Mouse (Mus musculus) midbrain, embryonic 13.5 days (tissue): ENCODE results near the gene Mrpl12. TPM values are rescaled to one million over a fixed set of nuclear protein-coding genes. Genes with fewer than 3 reads are reported as not detected.

Experiments
- ATAC-seq: fragments of 200-750 bp; cut with Nextera tagmentation; 2 replicates; pipeline ENCODE4 v1.8.0; 2017; ENCODE audit warnings: mild to moderate bottlenecking, moderate TSS enrichment, moderate library complexity
- H3K27ac ChIP-seq: fragments of 300-500 bp; sonication (generic); 2 replicates; pipeline ENCODE4 v1.5.1; 2015; ENCODE audit warnings: inconsistent platforms, mild to moderate bottlenecking, moderate library complexity
- H3K27me3 ChIP-seq: fragments of 300-500 bp; sonication (generic); 2 replicates; pipeline ENCODE4 v1.6.1; 2015; ENCODE audit warnings: mild to moderate bottlenecking, inconsistent platforms
- H3K36me3 ChIP-seq: fragments of 300-500 bp; sonication (generic); 2 replicates; pipeline ENCODE4 v1.6.1; 2015; ENCODE audit warnings: mild to moderate bottlenecking, inconsistent platforms
- H3K4me1 ChIP-seq: fragments of 300-500 bp; sonication (generic); replicated peaks from 2 replicates; pipeline ENCODE4 v1.6.1; 2015; ENCODE audit warnings: inconsistent platforms
- H3K4me2 ChIP-seq: fragments of 300-500 bp; sonication (generic); replicated peaks from 2 replicates; pipeline ENCODE4 v1.6.1; 2015; ENCODE audit warnings: moderate library complexity, mild to moderate bottlenecking, inconsistent platforms
- H3K4me3 ChIP-seq: fragments of 300-500 bp; sonication (generic); replicated peaks from 2 replicates; pipeline ENCODE4 v1.5.1; 2015; ENCODE audit warnings: mild to moderate bottlenecking, inconsistent platforms
- H3K9ac ChIP-seq: fragments of 300-500 bp; sonication (generic); replicated peaks from 2 replicates; pipeline ENCODE4 v1.6.1; 2015; ENCODE audit warnings: mild to moderate bottlenecking, inconsistent platforms
- H3K9me3 ChIP-seq: fragments of 300-500 bp; sonication (generic); 2 replicates; pipeline ENCODE4 v1.6.1; 2016; ENCODE audit warnings: mild to moderate bottlenecking, inconsistent platforms
- WGBS: fragments of 180-500 bp; shearing (Covaris S2); methylation state at CpG from one replicate; pipeline ENCODE4 v1.1.7; 2015; 5-methylcytosine and 5-hydroxymethylcytosine counted together
- polyA plus RNA-seq: library from polyadenylated mRNA; unstranded; fragments of >200 nt; fragmentation: Nextera tagmentation; extraction: Ambion mirVana; gene quantifications from 2 replicates; pipeline ENCODE4 v1.2.1, GENCODE M21; 2015

The Mrpl12 gene
- polyA plus RNA-seq, 1 experiment from 2014 or later, result 113 TPM

- no peak overlapping the region for H3K27ac ChIP-seq
- H3K27me3 ChIP-seq, result no peaks in the 10 kb centered on the region
- H3K9ac ChIP-seq, result no peak overlapping the region
- no peak overlapping the region for H3K4me2 ChIP-seq
- peaks cover 52% of the 10 kb centered on the region for H3K36me3 ChIP-seq
- H3K4me3 ChIP-seq, result no peak overlapping the region
- 92% methylated on average over 5 of the region's 5 CpGs for WGBS
- ATAC-seq, result no peak
- peaks cover 2% of the 10 kb centered on the region for H3K4me1 ChIP-seq
- H3K9me3 ChIP-seq, result no peaks in the 10 kb centered on the region
Observed at GRCm38 (mm10) chr11:120498891-120499290, 14.5 kb downstream of the Mrpl12 start.

- H3K9me3 ChIP-seq, result no peaks in the 10 kb centered on the region
- no peak overlapping the region for H3K9ac ChIP-seq
- H3K36me3 ChIP-seq, result peaks cover 44% of the 10 kb centered on the region
- no peaks in the 10 kb centered on the region for H3K27me3 ChIP-seq
- no peak overlapping the region for H3K4me3 ChIP-seq
- 81% methylated on average over 6 of the region's 6 CpGs for WGBS
- no peak overlapping the region for H3K27ac ChIP-seq
- no peak overlapping the region for H3K4me2 ChIP-seq
- H3K4me1 ChIP-seq, result no peaks in the 10 kb centered on the region
- ATAC-seq, result no peak
Observed at GRCm38 (mm10) chr11:120499894-120500293, 15.5 kb downstream of the Mrpl12 start.

- ATAC-seq, result no peak
- no peak overlapping the region for H3K4me3 ChIP-seq
- no peak overlapping the region for H3K9ac ChIP-seq
- H3K9me3 ChIP-seq, result no peaks in the 10 kb centered on the region
- H3K27me3 ChIP-seq, result no peaks in the 10 kb centered on the region
- no peak overlapping the region for H3K27ac ChIP-seq
- no peak overlapping the region for H3K4me2 ChIP-seq
- H3K4me1 ChIP-seq, result no peaks in the 10 kb centered on the region
- peaks cover 40% of the 10 kb centered on the region for H3K36me3 ChIP-seq
- 36% methylated on average over 3 of the region's 3 CpGs for WGBS
Observed at GRCm38 (mm10) chr11:120500357-120500756, 15.9 kb downstream of the Mrpl12 start.

- Histone ChIP-seq H3K27me3 (no peaks in the 10 kb centered on the region), H3K9me3 (no peaks in the 10 kb centered on the region), H3K9ac (no peak overlapping the region), H3K4me2 (no peak overlapping the region), H3K4me3 (no peak overlapping the region), H3K36me3 (peaks cover 33% of the 10 kb centered on the region), H3K4me1 (no peaks in the 10 kb centered on the region), H3K27ac (no peak overlapping the region)
- no peak for ATAC-seq
- 72% methylated on average over 6 of the region's 6 CpGs for WGBS
Observed at GRCm38 (mm10) chr11:120501018-120501417, 16.6 kb downstream of the Mrpl12 start.

GRCm38 (mm10) chr11:120501701-120502100 lies 17.3 kb downstream of the Mrpl12 start:
- no peak overlapping the region for H3K27ac ChIP-seq
- peaks cover 27% of the 10 kb centered on the region for H3K36me3 ChIP-seq
- H3K4me2 ChIP-seq, result no peak overlapping the region
- H3K4me3 ChIP-seq, result no peak overlapping the region
- 95% methylated on average over 4 of the region's 4 CpGs for WGBS
- H3K9me3 ChIP-seq, result no peaks in the 10 kb centered on the region
- no peak for ATAC-seq
- no peak overlapping the region for H3K9ac ChIP-seq
- no peaks in the 10 kb centered on the region for H3K27me3 ChIP-seq
- no peaks in the 10 kb centered on the region for H3K4me1 ChIP-seq

- H3K27me3 ChIP-seq, result no peaks in the 10 kb centered on the region
- peaks cover 7% of the 10 kb centered on the region; the same call in 1 of the 2 replicates for H3K4me1 ChIP-seq
- no peak overlapping the region for H3K9ac ChIP-seq
- H3K27ac ChIP-seq, result no peak overlapping the region
- ATAC-seq, result no peak
- H3K36me3 ChIP-seq, result no peaks in the 10 kb centered on the region
- WGBS, result 91% methylated on average over 3 of the region's 3 CpGs
- no peaks in the 10 kb centered on the region for H3K9me3 ChIP-seq
- H3K4me3 ChIP-seq, result no peak overlapping the region
- H3K4me2 ChIP-seq, result no peak overlapping the region
Observed at GRCm38 (mm10) chr11:120505661-120506060, 21.2 kb downstream of the Mrpl12 start.

- WGBS, result 62% methylated on average over 4 of the region's 4 CpGs
- Histone ChIP-seq H3K4me1 (peaks cover 12% of the 10 kb centered on the region; the same call in 1 of the 2 replicates), H3K4me3 (no peak overlapping the region), H3K9me3 (no peaks in the 10 kb centered on the region), H3K27ac (no peak overlapping the region), H3K9ac (no peak overlapping the region), H3K4me2 (no peak overlapping the region), H3K36me3 (no peaks in the 10 kb centered on the region), H3K27me3 (no peaks in the 10 kb centered on the region)
- ATAC-seq, result no peak
Observed at GRCm38 (mm10) chr11:120506899-120507298, 22.5 kb downstream of the Mrpl12 start.

- H3K27ac ChIP-seq, result no peak overlapping the region
- no peaks in the 10 kb centered on the region for H3K9me3 ChIP-seq
- H3K27me3 ChIP-seq, result no peaks in the 10 kb centered on the region
- no peak overlapping the region for H3K9ac ChIP-seq
- no peak overlapping the region for H3K4me2 ChIP-seq
- ATAC-seq, result no peak
- H3K4me3 ChIP-seq, result no peak overlapping the region
- peaks cover 12% of the 10 kb centered on the region; the same call in 1 of the 2 replicates for H3K4me1 ChIP-seq
- no peaks in the 10 kb centered on the region for H3K36me3 ChIP-seq
- WGBS, result 82% methylated on average over 13 of the region's 13 CpGs
Observed at GRCm38 (mm10) chr11:120507611-120508289, 23.3 kb downstream of the Mrpl12 start.

GRCm38 (mm10) chr11:120508290-120508870 lies 24.0 kb downstream of the Mrpl12 start:
- H3K9ac ChIP-seq, result no peak overlapping the region
- peaks cover 12% of the 10 kb centered on the region; the same call in 1 of the 2 replicates for H3K4me1 ChIP-seq
- H3K4me3 ChIP-seq, result no peak overlapping the region
- WGBS, result 90% methylated on average over 9 of the region's 9 CpGs
- no peak overlapping the region for H3K4me2 ChIP-seq
- ATAC-seq, result no peak
- H3K27me3 ChIP-seq, result no peaks in the 10 kb centered on the region
- no peaks in the 10 kb centered on the region for H3K9me3 ChIP-seq
- no peak overlapping the region for H3K27ac ChIP-seq
- H3K36me3 ChIP-seq, result no peaks in the 10 kb centered on the region

- Histone ChIP-seq H3K9me3 (no peaks in the 10 kb centered on the region), H3K4me3 (no peak overlapping the region), H3K36me3 (no peaks in the 10 kb centered on the region), H3K27ac (no peak overlapping the region), H3K4me2 (no peak overlapping the region; the same call in 1 of the 2 replicates), H3K27me3 (no peaks in the 10 kb centered on the region), H3K9ac (no peak overlapping the region), H3K4me1 (peaks cover 12% of the 10 kb centered on the region; the same call in 1 of the 2 replicates)
- no peak for ATAC-seq
- WGBS, result 41% methylated on average over 4 of the region's 4 CpGs
Observed at GRCm38 (mm10) chr11:120509940-120510339, 25.5 kb downstream of the Mrpl12 start.

- no peak for ATAC-seq
- Histone ChIP-seq H3K27me3 (no peaks in the 10 kb centered on the region), H3K4me1 (peaks cover 12% of the 10 kb centered on the region; the same call in 1 of the 2 replicates), H3K9ac (no peak overlapping the region), H3K4me2 (peak overlapping the region; percentile 38), H3K4me3 (no peak overlapping the region; the same call in 1 of the 2 replicates), H3K9me3 (no peaks in the 10 kb centered on the region), H3K27ac (peak overlapping the region; percentile 40; the same call in 1 of the 2 replicates), H3K36me3 (no peaks in the 10 kb centered on the region)
- WGBS, result 5% methylated on average over 16 of the region's 16 CpGs
Observed at GRCm38 (mm10) chr11:120510375-120511030, 26.1 kb downstream of the Mrpl12 start.

GRCm38 (mm10) chr11:120512790-120513453 lies 28.5 kb downstream of the Mrpl12 start:
- H3K27ac ChIP-seq, result no peak overlapping the region
- no peaks in the 10 kb centered on the region for H3K36me3 ChIP-seq

More at GRCm38 (mm10) chr11:120512790-120513453, 28.5 kb downstream of the Mrpl12 start:
- Histone ChIP-seq H3K9ac (no peak overlapping the region), H3K4me3 (no peak overlapping the region), H3K27me3 (no peaks in the 10 kb centered on the region), H3K4me1 (peaks cover 12% of the 10 kb centered on the region; the same call in 1 of the 2 replicates), H3K4me2 (no peak overlapping the region), H3K9me3 (no peaks in the 10 kb centered on the region)
- 54% methylated on average over 6 of the region's 6 CpGs for WGBS
- no peak for ATAC-seq
